Comparison of ENCODE assay signal across 23 mouse cellular contexts in the genomic region with DNA sequence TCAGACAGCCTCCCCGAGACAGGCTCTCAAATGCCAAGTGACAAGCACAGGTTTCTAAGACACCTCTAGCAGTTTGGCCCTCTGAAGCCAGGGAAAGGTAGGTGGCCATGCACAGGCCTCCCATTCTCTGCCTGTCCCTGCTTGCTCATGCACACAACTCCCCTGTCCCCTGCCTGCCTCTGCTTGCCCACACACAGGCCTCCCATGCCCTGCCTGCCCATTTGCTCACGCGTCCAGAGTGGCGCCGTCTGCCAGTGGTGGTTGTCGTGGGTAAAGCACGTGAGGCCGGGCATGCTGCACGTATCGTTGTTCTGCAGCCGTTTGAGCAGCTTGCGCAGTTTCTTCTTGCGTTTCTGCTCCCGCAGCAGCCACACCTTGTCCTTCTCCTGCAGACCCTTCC.
DNase-seq lines count a peak whose midpoint lies in the region; ATAC-seq and TF ChIP-seq lines count a peak whose summit lies in the region.
"Had no signal": no experiment of that assay in that cellular context is flagged by ENCODE, and none has a peak within 500 bp of the region (broad histone marks: within the 10 kb centered on the region; RNA-seq: fewer than 3 reads in every experiment).

No protein-coding gene starts in this region.

- TF ChIP-seq POLR2A in heart, adult 2 months (IDR thresholded peaks at IDR 0.05; ENCODE audit: insufficient read depth, low read depth, low read length): no peak

- TF ChIP-seq CTCF in heart, adult 2 months (IDR thresholded peaks at IDR 0.05): no peak
- TF ChIP-seq CTCF in stomach, postnatal 0 days (IDR thresholded peaks at IDR 0.05; ENCODE audit: low read depth): peak; percentile 37; the same call in 1 of the 2 replicates

- no peak for TF ChIP-seq EP300 in heart, adult 2 months (IDR thresholded peaks at IDR 0.05; ENCODE audit: insufficient read depth, low read depth, low read length)
- TF ChIP-seq EP300 in stomach, postnatal 0 days (optimal IDR thresholded peaks at IDR 0.05): no peak

- H3K9me3 ChIP-seq in heart, embryonic 15.5 days (replicated peaks): no peaks in the 10 kb centered on the region
- no peaks in the 10 kb centered on the region for H3K9me3 ChIP-seq in stomach, postnatal 0 days (ENCODE audit: control insufficient read depth, low read length)
- H3K9me3 ChIP-seq: G1E; liver, embryonic 12.5 days; midbrain, embryonic 15.5 days had no signal

- H3K4me2 ChIP-seq in heart, embryonic 15.5 days: no peak overlapping the region
- H3K4me2 ChIP-seq in stomach, postnatal 0 days (replicated peaks; ENCODE audit: low read depth): no peak overlapping the region
- H3K4me2 ChIP-seq: liver, embryonic 12.5 days; midbrain, embryonic 15.5 days had no signal

- H3K27ac ChIP-seq in heart, embryonic 15.5 days: peak overlapping the region; percentile 98
- H3K27ac ChIP-seq in heart, adult 2 months: no peak overlapping the region
- H3K27ac ChIP-seq in stomach, postnatal 0 days (replicated peaks): no peak overlapping the region
- H3K27ac ChIP-seq: gastrocnemius, adult 2 months; liver, embryonic 12.5 days; midbrain, embryonic 15.5 days had no signal

- no peak overlapping the region for H3K9ac ChIP-seq in heart, embryonic 15.5 days
- H3K9ac ChIP-seq in heart, adult 2 months (ENCODE audit: low read depth, low read length): no peak overlapping the region
- H3K9ac ChIP-seq in stomach, postnatal 0 days (ENCODE audit: low read length): no peak overlapping the region
- H3K9ac ChIP-seq: liver, embryonic 12.5 days; liver, postnatal 0 days; midbrain, embryonic 15.5 days had no signal

- peaks cover 46% of the 10 kb centered on the region for H3K4me1 ChIP-seq in heart, embryonic 15.5 days (replicated peaks)
- peaks cover 6% of the 10 kb centered on the region for H3K4me1 ChIP-seq in heart, adult 2 months (ENCODE audit: control insufficient read depth, insufficient read depth, low read length)
- H3K4me1 ChIP-seq in stomach, postnatal 0 days (replicated peaks; ENCODE audit: control insufficient read depth, insufficient read depth): 0 out of 2 replicates have a peak, but pooled peaks cover 3% of the 10 kb centered on the region

- no peak for ATAC-seq in heart, embryonic 15.5 days (replicated peaks; ENCODE audit: insufficient number of reproducible peaks, insufficient read depth, low FRiP score, low read depth)
- ATAC-seq in stomach, postnatal 0 days (ENCODE audit: low FRiP score, low TSS enrichment): no peak
- ATAC-seq: forebrain, embryonic 14.5 days; intestine, postnatal 0 days; liver, embryonic 12.5 days; liver, postnatal 0 days; midbrain, embryonic 15.5 days had no signal

- intact Hi-C loops in heart, adult 2 months (cut with DNase I): no loop called here

- peaks cover 22% of the 10 kb centered on the region; the same call in 1 of the 2 replicates for H3K36me3 ChIP-seq in heart, embryonic 15.5 days
- H3K36me3 ChIP-seq in heart, adult 2 months (ENCODE audit: control insufficient read depth, insufficient read depth, low read length): no peaks in the 10 kb centered on the region
- peaks cover 8% of the 10 kb centered on the region; the same call in 1 of the 2 replicates for H3K36me3 ChIP-seq in stomach, postnatal 0 days (ENCODE audit: control insufficient read depth, insufficient read depth, low read length)
- H3K36me3 ChIP-seq: G1E; liver, embryonic 12.5 days; midbrain, embryonic 15.5 days had no signal

- no peaks in the 10 kb centered on the region for H3K27me3 ChIP-seq in heart, embryonic 15.5 days
- no peaks in the 10 kb centered on the region for H3K27me3 ChIP-seq in heart, adult 2 months (ENCODE audit: control insufficient read depth, insufficient read depth, low read length)
- no peaks in the 10 kb centered on the region for H3K27me3 ChIP-seq in stomach, postnatal 0 days (ENCODE audit: control insufficient read depth, insufficient read depth, low read length)
- H3K27me3 ChIP-seq: liver, embryonic 12.5 days; midbrain, embryonic 15.5 days had no signal

- H3K4me3 ChIP-seq in heart, embryonic 15.5 days: no peak overlapping the region
- H3K4me3 ChIP-seq in heart, adult 2 months: no peak overlapping the region
- no peak overlapping the region for H3K4me3 ChIP-seq in stomach, postnatal 0 days (ENCODE audit: low read depth, low read length)
- H3K4me3 ChIP-seq: gastrocnemius, adult 2 months; liver, embryonic 12.5 days; midbrain, embryonic 15.5 days had no signal

- no peaks in the 10 kb centered on the region for H3K79me2 ChIP-seq in heart, adult 2 months (replicated peaks; ENCODE audit: control insufficient read depth, insufficient read depth, low read length)

- 94% methylated on average over 14 of the region's 14 CpGs for WGBS in heart, embryonic 15.5 days
- 93% methylated on average over 14 of the region's 14 CpGs for WGBS in heart, adult 2 months
- 70% methylated on average over 14 of the region's 14 CpGs for WGBS in stomach, postnatal 0 days

- peak; percentile 91 for DNase-seq in heart, adult 11 months
- DNase-seq in heart, adult 18-20 months: no peak
- DNase-seq in heart, adult 2 months: no peak
- DNase-seq in urinary bladder, postnatal 14 days (ENCODE audit: low spot score): peak; percentile 61
- no peak for DNase-seq in urinary bladder, postnatal 10 days (ENCODE audit: low spot score)
- no peak for DNase-seq in stomach, postnatal 0 days (ENCODE audit: low spot score)
- no peak for DNase-seq in right cerebral cortex, postnatal 36 days (ENCODE audit: low spot score in 2 of 2)
- DNase-seq: adrenal gland, adult 8-10 months; cerebellum, adult 2 months; cerebellum, postnatal 25 days; gastrocnemius, adult 2 months; gastrocnemius, postnatal 36 days; kidney, postnatal 25 days; left cerebral cortex, postnatal 4 days; liver, postnatal 0 days; lung, postnatal 36 days; thymus, postnatal 14 days had no signal

Comparison
In these comparisons a context has a peak if more than half of its experiments do, and no peak if none do; other contexts are left out.
1. DNase-seq: peak in heart, adult 11 months (single experiment) and urinary bladder, postnatal 14 days (single experiment); none in heart, adult 18-20 months (0 of 2), heart, adult 2 months (0 of 2), urinary bladder, postnatal 10 days (single experiment), stomach, postnatal 0 days (single experiment) and right cerebral cortex, postnatal 36 days (0 of 2).